Mouse (Mus musculus) G1E (cell line): ENCODE measurements at regions not wholly inside any gene's neighbourhood (a gene's known extent, or its start where the extent isn't known, plus 50 kb on each side); places are given as distances from the start of the nearest gene placed in this dataset.

Source experiments
- CTCF ChIP-seq: IDR thresholded peaks from 2 replicates; pipeline ENCODE4 v1.5.1; 2012; ENCODE audit warnings: low read depth, low read length, inconsistent platforms, mixed read lengths
- GATA1 ChIP-seq: IDR thresholded peaks from 2 replicates; pipeline ENCODE4 v1.6.1; 2012; ENCODE audit warnings: borderline replicate concordance, low read length, inconsistent platforms, mixed read lengths

GRCm38 (mm10) chr12:73412500-73412899 is 125.9 kb downstream of the Slc38a6 start:
- TF ChIP-seq CTCF (no peak), GATA1 (no peak)
